Mouse (Mus musculus): Measurements from ENCODE around the gene Hsd3b2. TPM values are rescaled to one million over a fixed set of nuclear protein-coding genes. Genes with fewer than 3 reads are reported as not detected.
"Not testable (repeated sequence)": the region's sequence is repeated elsewhere in the genome, so short reads cannot be mapped to it uniquely, and the experiment has no call there.

The Hsd3b2 gene
- under 1 TPM; 0.10 to 0.16 TPM for total RNA-seq (2021)

- DNase-seq = no peak
- intact Hi-C loops (cut with DNase I) = no loop called here
These were observed at the start of gene Hsd3b2 for GRCm38 (mm10) chr3:98724376-98724775. Hsd3b2 (minus strand) TSS chr3:98724543.

GRCm38 (mm10) chr3:98764155-98764554 lies 39.8 kb upstream of the Hsd3b2 start:
- intact Hi-C loops (cut with DNase I) = no loop called here
- DNase-seq = no peak

GRCm38 (mm10) chr3:98756836-98757235 lies 32.5 kb upstream of the Hsd3b2 start:
- no peak for DNase-seq
- intact Hi-C loops (cut with DNase I) = no loop called here

GRCm38 (mm10) chr3:98752171-98752570 lies 27.8 kb upstream of the Hsd3b2 start:
- intact Hi-C loops (cut with DNase I) = no loop called here
- DNase-seq = no peak

- DNase-seq; intact Hi-C loops (cut with DNase I): not testable (repeated sequence)
These were observed 16.7 kb upstream of the Hsd3b2 start for GRCm38 (mm10) chr3:98741043-98741442.

GRCm38 (mm10) chr3:98734340-98734739 lies 10.0 kb upstream of the Hsd3b2 start:
- intact Hi-C loops (cut with DNase I) = no loop called here
- DNase-seq = no peak

GRCm38 (mm10) chr3:98733724-98734123 lies 9.4 kb upstream of the Hsd3b2 start:
- intact Hi-C loops (cut with DNase I) = no loop called here
- no peak for DNase-seq

- no peak for DNase-seq
- intact Hi-C loops (cut with DNase I) = no loop called here
These were observed 1.9 kb upstream of the Hsd3b2 start for GRCm38 (mm10) chr3:98726281-98726680.

- intact Hi-C loops (cut with DNase I) = no loop called here
These were observed 3.6 kb downstream of the Hsd3b2 start for GRCm38 (mm10) chr3:98720740-98721139.

GRCm38 (mm10) chr3:98682401-98682800 lies 41.9 kb downstream of the Hsd3b2 start:
- no peak for DNase-seq
- intact Hi-C loops (cut with DNase I) = no loop called here

More at GRCm38 (mm10) chr3:98720740-98721139, 3.6 kb downstream of the Hsd3b2 start:
- DNase-seq = no peak

GRCm38 (mm10) chr3:98680786-98681185 lies 43.6 kb downstream of the Hsd3b2 start:
- DNase-seq = no peak
- intact Hi-C loops (cut with DNase I) = no loop called here

Other genes with a start within 250 kb of the Hsd3b2 start
- gene Hsd3b4, start 214.0 kb downstream of the Hsd3b2 start, total RNA-seq (2021) = not detected
- gene Gm10681, start 135.7 kb downstream of the Hsd3b2 start, total RNA-seq (2021) = not detected
- not detected for gene Hsd3b5, start 94.3 kb downstream of the Hsd3b2 start, total RNA-seq (2021)
- not detected for gene Hsd3b3, start 38.6 kb upstream of the Hsd3b2 start, total RNA-seq (2021)
- gene Hsd3b6, start 89.9 kb upstream of the Hsd3b2 start, total RNA-seq (2021) = not detected
- gene Hsd3b1, start 135.3 kb upstream of the Hsd3b2 start, total RNA-seq (2021) = not detected
- not detected for gene Hao2, start 168.7 kb upstream of the Hsd3b2 start, total RNA-seq (2021)